Mouse (Mus musculus): ENCODE measurements around the gene Eif3k.

Eif3k gene

DNA sequence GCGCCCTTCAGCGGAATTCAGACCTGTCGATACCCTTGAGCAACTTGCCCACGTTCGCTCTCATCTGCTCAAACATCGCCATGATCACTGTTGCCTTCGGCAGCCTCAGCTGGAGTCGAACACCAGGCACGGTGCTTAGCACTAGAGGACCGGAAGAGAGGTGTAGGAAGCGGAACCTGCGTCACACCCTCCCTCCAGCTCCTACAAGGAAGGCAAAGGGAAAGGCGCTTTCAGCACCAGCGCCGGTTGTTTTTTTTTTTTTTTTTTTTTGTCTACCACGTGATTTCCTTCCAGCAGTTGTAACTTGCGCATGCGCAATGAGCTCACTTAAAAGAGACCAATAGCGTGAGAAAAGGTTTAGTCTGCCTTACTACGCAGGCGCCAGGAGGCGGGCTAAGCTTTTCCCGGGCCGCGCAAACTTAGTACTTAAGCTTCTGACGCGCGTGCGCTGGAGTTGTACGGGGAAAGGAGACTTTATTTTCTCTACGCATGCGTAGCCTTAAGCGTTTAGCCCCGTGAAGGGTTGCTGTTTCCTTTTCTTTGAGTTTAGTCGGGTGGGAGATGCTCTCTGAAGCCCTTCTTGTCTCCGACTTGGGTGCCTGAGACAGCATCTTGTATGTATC, at the start of gene Eif3k, which contains the start of gene Map4k1:
Gene Eif3k, minus strand, starts transcription at position 214 of the 623 bp plus-strand sequence.
Gene Map4k1, plus strand, starts transcription at position 400 of the 623 bp plus-strand sequence.
- peak; percentile 97 for DNase-seq

DNA sequence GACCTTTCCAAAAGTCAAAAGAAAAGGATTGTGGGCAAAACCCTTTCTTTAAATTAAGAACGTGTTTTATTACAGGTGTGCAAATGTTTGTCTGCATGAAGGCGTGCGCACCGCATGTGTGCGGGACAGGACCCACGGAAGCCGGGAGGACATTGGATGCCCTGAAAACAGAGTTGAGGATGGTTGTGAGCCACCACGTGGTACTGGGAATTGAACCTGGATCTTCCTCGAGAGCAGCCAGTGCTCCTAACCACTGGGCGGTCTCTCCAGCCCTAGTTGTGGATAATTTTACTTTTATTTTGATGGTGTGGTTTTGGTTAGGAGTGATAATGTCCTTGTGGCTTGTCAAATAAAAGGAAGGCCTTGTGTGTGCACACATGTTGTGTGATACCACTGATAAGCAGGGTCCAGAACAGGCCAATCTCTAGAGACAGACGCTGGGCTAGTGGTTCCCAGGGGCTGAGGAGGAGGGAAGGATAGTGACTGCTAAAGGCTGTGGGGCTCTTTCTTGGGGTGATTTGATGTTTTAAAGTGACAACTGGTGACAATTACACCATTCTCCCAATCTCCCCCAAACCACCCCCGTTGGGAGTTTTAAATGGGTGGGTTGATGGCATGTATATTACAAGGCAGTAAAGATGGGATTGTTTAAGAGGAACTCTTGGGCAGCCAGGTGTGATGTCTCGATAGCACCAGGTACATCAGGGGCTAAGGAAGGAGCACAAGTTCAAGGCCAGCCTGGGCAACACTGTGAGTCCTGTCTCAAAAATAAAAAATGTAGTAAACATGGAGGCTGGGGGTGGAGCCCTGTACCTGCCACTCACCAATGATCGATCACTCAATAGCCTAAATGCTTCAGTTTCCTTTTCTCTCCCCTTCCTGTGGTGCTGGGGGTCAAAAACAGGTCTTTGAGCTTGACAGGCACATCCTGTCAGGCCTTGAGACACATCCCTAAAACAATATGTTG, 48.3 kb upstream of the Eif3k start:
- no peak for DNase-seq

DNA sequence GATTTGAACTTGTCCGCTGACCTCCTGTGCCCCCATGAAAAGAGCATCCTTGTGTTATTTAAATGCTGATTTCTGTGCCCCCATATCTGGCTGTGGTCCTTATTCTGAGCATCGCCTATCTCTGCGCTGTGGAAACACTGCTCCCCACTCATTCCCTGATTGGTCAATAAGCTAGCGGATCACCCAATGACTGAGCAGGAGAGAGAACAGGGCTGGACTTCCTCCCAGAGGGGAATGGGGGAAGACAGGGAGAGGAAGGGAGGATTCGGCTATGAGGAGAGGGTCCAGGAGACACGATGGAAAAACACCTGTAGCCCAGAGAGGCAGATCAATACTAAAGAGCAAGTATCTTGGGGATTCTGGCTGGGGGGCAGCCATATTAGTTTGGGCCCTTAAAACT, 47.1 kb upstream of the Eif3k start:
- no peak for DNase-seq

DNA sequence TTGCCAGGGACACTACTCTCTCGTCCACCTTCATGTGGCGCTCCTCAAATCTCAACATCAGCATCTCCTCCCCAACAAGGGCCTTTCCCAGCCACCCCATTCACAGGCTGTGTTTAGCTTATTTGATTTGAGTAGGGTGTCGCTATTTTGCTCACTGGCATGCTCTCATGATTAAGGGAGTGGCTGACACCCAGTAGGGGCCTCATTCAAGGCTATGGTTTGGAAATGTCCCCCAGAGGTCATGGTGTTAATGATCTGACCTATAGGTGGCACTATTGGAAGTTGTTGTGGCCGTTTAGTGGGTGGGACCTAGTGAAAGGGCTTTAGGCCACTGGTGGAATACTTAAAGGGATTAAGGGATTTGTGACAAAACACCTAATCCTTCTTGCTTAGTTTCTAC, 45.1 kb upstream of the Eif3k start:
- DNase-seq, result no peak

DNA sequence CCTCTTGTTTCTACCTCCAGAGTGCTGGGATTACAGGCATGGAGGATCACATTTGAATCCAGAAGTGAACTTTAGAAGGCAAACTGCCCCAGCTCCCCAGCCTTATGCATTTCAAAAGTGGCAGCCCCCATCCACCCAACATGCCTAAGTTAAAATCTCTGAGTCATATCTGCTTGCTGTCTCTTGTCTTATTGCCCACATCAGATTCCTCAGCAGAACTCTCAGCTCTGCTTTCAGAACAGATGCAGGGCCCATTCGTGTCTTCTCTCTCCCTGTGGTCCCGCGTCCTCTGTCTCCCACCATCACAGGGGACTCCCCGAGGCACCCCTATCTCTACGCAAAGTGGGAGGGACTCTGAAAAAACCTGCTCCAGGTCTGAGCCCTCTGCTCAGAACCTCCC, 44.5 kb upstream of the Eif3k start:
- no peak for DNase-seq

DNA sequence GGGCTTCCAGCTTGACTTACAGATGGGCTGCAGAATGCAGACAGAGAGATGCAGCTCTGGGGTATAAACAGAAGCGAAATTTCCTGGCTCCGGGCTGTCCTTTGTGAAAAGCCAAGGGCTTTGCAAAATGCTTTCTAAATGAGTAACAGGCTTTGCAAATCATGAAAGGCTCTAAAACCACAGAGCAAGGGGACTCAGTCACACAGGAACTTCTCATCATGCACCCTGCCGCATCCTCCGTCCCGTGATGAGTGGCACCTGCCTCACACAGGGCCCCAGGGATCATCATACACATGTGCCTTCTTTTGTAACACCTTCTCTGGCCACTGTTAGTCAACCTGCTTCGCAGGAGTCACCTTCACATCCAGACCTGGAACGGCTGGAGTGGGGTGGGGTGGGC, 43.9 kb upstream of the Eif3k start:
- no peak for DNase-seq

DNA sequence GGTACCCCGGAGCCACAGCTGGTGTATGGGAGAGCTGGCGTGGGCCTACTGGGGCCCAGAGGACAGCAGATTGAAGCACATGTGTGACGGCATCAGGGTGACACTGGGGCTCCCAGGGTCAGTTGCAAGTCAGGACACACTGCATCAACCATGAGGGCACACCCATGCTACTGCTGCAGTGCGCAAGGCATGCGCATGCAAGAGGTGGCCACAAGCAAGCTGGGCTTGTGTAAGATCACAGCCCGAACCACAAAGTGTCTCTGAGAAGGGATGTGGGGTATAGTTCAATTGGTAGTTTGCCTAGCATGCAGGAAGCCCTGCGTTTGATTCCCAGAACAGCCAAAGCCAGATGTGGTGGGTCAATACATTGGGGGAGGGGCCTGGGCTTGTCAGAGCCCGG, 41.9 kb upstream of the Eif3k start:
- no peak for DNase-seq

DNA sequence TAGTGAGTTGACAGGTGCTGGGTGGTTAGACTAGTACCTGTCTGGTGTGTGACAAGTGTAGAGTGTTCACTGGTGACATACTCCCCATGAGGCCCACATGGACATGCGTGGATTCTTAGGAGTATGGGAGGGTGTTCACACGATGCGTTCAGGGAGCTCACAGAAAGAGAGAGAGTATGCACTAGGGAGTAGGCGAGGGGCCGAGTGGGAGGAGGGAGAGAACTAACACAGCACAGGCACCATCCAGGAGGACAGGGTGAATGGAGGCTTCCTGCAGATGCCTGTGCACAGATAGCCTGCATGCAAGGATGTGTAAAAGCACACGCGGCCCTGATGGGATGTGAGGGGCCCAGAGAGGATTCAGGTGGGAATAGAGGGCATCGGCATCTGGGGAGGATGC, 40.8 kb upstream of the Eif3k start:
- DNase-seq, result no peak

DNA sequence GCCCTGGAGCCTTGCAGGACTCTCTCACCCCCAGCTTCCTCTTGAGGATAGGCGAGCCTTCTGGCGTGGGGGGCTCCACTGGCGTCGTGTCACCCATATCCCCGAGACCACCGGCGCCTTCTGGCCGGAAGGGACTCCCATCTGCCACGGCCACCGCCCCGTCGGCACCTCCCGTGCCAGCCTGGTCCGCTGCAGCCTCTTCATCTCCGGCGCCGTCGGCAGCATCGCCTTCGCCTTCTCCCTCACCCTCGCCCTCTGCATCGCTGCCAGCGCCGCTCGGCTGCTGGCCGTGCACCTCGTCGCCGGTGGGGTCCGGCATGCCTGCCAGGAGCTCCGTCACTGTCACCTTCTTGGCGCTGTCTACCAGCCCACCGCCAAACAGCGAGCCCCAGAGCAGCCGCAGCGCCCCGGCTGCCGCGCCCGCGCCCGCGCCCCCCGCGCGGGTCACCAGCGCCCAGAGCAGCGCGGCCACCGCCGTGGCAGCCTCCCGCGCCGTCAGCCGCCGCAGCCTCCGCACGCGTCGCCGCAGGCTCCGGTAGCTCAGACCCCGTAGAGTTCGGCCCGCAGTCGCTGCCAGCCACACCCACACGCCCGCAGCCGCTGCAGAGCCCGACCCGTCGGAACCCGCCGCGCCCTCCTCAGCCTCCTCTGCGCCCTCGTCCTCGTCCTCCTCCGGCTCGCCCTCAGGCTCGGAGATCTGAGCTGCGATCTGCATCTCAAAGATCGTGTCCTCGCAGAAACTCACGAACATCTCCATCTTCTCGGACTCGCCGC, 38.0 kb upstream of the Eif3k start:
- no peak for DNase-seq

DNA sequence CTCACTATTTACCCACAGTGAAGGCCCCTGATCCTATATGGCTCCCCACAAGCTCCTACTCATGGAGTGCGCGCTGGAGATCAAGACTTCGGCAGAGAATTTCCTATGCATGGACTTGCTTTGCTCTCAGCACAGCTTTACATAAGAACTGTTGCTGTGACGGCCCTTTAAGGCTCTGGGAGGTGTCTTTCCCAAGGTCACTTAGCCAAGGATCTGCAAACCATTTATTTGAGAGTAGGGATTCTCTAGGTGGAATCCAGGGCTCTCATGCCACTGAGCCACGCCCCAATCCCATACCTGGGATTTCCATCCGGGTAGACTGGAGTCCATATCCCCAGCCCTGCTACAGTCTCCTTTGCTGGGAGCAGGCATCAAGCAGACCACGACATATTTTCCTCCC, 35.6 kb upstream of the Eif3k start:
- no peak for DNase-seq

DNA sequence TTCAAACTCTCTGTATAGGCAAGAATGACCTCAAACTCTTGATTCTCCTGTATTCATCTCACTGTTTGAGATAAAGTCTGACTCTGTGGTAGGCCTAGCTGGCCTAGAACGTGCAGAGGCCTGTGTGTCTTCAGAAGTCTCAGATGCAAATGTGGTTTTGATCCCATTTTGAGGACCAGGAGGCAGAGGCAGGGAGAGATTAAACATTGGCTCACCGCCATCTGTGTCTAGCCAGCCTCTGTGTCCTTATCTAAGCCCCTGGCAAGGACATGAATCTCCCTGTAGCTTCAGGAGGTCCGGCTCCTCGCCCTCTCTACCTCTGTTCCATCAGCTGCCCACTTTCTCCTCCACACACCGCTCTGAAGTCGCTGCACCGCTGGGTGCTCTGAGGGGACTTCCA, 34.8 kb upstream of the Eif3k start:
- no peak for DNase-seq

DNA sequence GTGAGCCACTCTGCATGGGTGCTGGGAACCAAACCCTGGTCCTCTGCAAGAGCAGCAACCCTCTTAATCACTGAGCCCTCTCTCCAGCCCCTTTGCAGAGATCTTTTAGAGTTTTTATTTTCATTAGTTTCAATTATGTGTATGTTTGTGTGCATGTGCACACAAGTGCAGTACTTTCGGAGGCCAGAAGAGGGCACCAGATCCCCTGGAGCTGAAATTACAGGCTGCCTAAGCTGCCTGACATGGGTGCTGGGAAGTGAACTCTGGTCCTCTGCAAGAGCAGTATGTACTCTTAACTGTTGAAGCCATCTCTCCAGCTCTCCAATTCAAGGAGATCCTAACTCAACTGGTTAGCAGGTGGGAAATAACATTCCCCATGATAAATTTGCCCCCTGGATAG, 33.3 kb upstream of the Eif3k start:
- DNase-seq, result no peak

DNA sequence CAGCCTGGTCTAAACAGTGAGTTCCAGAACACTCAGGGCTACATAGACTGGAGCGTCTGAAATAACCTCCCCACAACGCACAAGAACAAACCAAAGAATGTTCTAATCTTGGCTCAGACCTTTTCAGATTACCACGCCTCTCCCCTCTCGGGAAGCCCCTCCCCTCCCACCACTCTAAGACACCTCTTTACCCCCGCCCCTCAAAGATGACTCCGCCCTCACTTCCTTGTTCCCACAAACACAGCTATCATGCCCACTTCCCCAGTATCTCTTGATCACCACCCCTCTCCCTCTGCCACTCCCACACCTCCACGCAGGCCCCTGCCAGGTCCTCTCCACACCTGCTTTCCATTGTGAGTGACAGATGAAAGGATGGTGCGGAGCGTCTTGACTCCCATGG, 27.1 kb upstream of the Eif3k start:
- DNase-seq, result no peak

DNA sequence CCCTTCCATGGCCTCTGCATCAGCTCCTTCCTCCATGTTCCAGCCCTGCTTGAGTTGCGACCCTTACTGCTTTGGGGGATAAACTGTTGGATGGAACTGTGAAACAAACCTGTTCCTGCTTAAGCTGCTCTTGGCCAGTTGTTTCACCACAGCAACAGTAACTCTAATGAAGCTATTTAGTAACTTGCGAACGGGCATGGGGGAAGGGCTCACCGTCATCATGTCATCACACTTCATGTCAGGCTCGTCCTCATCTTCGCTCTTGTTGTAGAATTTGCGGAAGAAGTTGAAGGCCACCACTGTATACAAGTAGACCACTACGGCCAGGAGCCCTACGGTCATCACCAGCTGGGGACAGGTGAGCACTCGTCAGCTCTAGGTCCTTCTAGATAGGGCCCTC, 26.5 kb upstream of the Eif3k start:
- no peak for DNase-seq

DNA sequence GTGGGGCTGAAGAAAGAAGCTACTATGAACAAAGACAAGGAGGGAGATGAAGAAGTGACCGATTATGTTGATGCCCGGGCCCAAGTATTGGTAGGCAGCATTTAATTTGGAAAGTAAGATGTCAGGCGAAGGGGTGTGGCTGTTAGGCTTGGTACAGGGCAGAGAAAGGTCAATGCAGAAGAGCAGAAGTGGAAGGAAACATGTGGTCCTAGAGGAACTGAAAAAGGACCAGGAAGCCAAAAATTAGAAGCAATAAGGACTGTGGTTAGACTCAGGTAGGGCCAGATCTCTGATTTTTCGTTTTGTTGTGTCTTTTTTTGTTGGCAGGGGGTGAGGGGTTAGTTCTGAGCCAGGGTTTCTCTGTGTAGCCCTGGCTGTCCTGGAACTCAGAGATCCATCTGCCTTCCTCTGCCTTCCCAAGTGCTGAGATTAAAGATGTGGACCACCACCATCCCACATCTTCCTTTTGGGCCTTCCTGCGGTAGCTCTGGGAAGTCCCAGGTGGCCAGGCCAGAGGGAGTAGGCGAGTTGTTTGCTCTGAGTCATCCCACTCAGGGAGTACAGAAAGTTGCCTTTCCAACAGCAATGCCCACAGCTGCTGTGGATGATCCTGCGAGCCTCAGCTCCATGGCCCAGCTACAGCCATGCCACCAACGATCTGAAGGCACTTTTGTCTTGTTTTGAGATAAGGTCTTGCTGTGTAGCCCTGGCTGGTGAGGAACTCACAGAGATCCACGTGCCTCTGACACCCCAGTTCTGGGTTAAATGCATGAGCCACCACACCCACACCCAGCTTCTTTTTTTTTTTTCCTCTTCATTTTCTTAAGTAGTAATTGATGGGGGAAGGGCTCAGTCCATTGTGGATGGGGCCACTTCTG, 25.8 kb upstream of the Eif3k start:
- no peak for DNase-seq

DNA sequence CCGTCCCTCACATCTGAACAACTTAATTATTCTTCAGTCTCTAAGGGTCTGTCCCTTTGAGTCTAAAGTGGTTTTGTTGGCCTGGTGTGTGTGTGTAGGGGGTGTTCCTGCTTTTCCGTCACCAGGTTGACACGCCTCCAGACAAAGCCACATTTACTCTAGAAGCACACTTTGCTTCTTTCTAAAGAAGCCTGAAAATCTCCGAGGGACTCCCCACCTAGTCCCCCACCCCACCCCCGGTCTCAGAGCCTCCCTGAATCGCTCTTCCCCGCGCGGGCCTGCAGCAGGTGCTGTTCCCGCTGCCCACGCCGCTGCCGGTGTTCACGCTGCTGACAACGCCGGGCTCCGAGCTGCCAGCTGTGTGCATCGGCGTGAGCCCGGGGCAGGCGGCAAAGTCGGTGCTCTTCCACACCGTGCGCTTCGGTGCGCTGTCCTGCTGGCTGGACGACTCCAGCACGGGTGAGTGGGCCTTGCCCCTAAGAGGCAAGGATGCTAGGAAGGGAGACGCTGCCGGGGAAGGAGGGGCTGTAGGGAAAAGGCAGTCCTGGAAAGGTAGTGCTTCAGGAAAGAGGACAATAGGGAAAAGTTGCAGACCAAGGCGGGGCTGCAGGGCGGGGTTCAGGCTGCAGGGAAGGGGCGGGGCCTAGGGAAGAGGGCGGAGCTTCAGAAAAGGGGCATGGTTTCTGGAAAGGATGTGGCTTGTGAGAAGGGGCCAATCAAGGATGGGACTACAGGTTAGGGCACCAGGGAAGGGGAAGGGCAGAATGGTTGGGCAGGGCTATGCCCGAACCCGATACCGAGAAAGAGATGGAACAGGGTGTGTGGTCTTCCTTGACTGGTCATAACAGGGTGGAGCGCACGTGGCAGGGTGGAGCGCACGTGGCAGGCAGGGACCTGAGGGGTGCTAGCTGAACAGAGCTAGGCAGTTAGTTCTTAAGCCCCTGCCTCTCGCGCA, 19.3 kb upstream of the Eif3k start:
- DNase-seq, result no peak

DNA sequence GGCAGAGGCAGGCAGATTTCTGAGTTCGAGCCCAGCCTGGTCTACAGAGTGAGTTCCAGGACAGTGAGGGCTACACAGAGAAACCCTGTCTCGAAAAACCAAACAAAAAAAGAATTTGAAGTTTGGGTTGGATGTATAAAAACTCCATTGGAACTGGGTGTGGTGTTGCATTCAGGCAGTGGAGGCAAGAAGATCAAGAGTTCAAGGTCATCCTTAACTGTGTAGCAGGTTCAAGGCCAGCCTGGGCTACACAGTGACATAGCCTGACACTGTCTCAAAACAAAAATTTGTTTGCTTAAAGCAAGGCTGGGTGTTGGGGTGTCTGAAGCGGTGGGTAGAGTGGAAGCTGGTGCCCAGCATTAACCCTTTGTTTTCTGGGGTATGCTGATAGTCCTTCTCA, 11.7 kb upstream of the Eif3k start:
- no peak for DNase-seq

DNA sequence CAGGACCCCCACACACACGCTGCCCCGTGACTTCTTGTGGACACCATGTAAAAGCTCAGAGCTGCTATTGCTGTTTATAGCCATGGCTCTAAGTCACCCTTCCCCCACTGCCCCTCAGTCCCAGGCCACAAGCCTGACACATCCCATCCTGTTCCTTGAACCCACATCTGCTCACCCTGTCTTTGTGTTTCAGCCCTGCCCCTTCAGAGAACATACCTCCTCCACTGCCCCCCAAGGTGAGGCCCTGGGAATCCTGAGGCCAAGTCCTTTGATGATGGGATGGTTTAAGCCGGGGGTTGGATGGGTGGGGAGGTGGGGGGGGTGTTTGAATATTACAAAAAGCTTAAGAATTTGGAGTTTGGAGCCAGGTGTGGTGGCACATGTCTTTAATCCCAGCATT, 11.3 kb upstream of the Eif3k start:
- DNase-seq, result no peak

DNA sequence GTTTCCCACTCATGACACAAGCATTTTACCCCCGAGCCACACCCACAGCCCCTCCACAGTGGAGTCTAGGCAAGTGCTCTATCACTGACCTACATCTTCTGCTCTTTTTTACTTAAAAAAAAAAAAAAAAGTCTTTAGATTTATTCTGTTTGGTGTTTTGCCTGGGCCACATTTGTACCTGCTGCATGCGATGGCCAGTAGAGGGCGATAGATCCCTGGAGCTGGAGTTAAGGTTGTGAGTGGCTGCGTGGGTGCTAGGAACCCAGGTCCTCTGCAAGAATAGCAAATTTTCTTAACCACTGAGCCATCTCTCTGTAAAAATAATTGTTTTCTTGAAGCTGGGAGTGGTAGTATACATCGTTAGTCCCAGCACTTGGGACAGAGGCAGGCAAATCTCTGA, 10.0 kb upstream of the Eif3k start:
- no peak for DNase-seq

DNA sequence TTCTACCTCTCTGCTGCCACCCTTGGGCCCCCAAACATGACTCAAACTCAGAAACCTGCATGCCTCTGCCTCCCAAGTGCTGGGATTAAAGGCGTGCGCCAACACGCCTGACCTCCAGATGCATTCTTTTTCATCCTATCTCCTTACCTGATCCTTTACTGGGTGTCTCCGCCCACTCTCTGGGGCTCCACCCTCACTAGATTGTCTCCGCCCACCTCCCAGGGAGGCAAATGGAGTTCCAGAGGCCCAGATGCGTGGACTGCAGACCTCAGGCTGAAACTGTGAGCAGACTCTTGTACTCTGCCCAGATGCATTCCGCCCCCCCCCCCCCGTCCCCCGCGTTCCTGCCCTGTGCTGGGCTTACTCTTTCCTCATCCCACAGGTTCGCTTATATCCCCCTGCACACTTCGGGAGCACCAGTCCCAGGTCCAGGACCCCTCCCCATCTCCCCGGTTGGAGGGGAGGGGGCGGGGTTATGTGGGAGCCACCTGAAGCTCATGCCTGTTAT, 9.2 kb upstream of the Eif3k start:
- DNase-seq, result no peak

DNA sequence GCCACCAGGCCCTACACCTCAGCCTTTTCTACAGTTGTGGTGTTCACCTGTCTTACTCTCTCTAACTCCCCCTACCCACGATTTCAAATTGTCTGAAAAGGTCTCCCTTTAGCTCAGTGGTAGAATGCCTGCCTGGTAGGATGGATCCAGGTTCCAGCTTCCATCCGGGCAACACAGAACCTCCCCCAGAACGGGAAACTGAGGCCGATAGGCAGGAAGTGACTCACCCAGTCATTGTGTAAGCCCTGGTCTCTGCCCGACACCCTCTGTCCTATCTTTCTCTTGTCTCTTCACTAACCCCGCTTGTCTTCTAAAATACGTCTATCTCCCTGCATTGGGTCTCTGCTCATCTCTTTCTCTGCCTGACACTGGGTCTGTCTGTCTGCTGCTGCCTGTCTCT, 3.5 kb upstream of the Eif3k start:
- no peak for DNase-seq
